Mouse (Mus musculus) layer of hippocampus, adult 9-11 months (tissue): ENCODE data around the gene Gm20388.

Source experiments
- DNase-seq: peaks from one replicate; pipeline ENCODE4 v3.0.0; 2022

Gm20388 gene

DNA sequence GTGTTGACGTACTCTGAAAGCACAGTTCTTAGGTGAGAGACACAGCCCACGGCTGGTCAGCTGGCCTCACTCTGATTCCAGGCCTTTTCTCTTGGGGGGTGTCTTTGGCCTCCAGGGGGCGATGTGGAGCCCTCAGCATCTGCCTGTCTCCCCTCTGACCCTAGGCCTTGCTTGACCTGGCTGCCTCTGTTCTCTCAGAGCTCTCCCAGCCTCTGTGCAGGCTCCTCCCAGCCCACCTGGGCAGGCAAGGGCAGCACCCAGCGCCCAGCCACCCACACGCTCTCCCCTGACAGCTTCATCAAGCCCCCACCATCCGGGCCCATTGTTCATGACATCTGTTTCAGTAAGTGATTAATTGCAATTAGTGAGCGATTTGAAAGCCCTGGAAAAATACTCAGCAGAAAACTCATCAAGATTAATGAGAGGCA lies 494.0 kb downstream of the Gm20388 start:
- no peak for DNase-seq

DNA sequence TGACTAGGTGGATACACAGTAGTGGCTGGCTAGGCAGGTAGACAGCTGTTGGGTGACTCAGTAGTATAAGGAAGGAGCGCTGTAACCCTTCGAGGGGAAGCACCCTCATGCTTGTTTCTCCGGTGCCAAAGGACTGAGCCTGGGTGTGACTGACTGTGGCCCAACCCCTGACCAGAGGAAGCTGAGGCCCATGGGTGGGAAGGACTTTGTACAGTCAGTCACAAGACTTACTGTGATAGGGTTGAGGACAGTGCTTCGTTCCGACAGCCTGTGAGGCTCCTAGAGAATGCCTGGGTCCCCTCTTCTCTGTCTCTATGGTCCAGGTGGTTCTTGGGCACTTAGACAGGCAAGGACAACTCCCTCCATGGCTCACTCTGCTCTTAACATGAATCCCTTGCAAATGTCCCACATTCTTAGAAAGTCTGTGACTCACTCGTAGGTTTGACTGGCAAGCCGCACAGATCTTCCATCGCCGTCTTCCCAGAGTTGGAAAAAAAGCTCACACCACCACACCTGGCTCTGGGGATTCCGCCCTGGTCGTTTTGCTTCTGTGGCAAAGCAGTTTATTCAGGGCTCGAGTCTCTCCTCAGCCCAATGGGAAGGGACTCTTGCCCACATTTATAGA lies 495.5 kb downstream of the Gm20388 start:
- no peak for DNase-seq

DNA sequence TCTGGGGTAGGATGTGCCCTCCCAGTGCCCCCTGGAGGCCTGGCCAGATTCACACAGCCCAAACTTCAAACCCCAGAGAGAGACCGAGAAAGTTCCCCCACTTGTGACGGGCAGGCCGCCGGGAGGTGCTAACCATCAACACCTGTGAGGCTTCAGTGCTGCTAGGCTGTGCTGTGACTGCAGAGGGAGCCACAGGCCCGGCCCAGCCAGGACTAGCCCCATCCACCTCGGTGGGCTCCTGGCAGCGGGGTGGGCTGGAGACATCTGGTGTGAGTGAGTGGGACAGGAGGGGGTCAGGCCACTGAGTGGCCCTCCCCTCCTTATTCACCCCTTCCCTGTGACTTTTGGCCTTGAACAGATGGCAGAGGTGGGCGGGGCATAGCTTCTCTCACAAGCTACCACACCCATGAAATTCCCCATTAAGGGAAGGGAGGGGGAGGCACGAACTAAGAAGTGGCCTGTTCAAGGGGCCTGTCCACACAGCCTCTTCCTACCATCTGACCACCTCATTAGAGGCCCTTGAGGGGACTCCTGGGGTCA lies 497.1 kb downstream of the Gm20388 start:
- no peak for DNase-seq

DNA sequence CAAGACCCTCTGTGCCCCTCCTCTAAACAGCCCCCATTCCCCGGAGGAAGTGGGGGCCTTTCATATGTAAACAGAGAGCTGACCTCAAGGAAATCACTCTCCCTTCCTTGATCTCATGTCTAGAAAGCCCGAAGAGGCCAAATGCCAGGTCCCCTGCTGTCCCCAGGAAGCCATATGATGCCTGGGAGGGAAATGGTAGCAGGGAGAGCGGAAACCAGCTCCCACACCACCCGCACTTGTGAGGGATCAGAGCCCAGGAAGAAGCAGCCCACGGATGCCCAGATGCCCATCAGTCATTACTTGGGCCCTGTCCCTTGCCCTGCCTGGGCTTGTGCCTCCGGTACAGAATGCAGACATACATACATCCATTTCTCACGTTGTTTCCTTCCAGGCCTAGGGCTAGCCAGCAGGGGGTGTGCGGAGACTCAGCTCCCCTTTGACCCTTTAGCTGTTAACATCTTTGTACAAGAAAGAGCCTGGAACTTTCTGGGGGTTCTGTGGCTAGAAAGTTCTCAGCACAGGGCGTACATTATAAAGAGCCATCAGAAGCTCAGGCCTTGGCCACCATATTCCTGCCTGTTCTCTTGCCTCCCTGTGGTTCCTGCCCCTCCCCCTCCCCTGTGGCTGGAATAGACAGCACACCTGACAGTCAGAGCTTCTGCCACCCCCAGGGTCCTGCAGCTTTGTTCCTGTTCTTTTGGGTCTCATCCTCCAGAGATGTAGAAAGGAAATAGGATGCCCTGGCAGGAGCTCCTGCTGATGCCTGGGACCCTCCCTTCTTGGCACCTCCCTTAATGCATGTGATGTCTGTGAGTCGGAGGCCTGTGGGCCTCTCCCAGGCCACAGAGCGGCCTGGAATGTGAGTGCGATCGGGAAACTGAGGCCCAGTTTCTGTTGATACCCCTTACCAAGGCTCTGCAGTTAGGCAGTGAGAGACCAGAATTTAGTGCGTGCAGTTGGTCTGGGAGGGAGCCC lies 497.9 kb downstream of the Gm20388 start:
- no peak for DNase-seq

DNA sequence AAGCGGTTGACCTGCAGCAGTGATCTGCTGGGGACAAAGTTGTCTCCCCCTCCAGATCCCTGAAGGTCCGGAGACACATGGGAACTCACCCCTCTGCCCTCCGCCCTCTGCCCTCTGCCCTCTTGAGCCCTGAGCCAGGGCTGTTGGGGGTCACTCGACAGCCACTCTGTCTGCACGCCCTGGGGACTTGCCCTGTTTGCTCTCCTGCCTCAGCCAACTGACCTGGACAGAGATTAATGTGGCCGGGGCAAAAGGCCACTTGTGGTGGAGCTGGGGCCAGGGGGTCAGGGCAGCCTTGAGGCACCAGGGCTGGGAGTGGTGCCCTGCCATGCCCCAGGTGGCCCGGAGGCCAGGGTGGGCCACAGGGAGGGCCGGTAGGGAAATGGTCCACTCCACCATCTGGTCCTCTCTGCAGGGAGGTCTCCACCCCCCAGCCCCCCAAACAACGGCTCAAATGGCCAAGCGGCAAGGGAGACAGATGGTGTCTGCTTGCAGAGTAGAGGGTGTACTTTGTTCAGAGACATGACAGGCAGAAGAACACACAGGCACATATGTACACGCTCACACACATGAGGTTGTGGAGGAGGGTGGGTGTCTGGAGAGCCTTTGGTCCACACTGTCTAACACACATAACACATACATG lies 498.9 kb downstream of the Gm20388 start:
- no peak for DNase-seq

DNA sequence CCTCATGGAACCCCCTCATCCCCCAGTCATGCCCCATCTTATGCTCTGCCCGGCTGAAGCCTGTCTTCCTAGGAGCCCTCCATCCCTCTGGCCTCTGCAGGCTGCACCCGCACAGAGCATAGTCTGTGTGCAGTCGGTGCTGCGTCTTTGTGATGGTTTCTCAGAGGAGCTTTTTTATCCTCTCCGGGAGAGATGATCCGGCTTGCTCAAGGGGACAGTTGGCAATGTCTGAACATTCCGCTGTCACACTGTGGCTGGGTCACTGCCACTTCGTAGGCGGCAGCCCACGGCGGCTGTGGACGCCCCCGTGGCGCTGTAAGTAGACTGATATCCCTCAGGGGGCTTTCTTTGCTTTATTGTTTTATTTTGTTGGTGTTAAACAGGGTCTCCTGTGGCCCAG lies 500.4 kb downstream of the Gm20388 start:
- DNase-seq = no peak

DNA sequence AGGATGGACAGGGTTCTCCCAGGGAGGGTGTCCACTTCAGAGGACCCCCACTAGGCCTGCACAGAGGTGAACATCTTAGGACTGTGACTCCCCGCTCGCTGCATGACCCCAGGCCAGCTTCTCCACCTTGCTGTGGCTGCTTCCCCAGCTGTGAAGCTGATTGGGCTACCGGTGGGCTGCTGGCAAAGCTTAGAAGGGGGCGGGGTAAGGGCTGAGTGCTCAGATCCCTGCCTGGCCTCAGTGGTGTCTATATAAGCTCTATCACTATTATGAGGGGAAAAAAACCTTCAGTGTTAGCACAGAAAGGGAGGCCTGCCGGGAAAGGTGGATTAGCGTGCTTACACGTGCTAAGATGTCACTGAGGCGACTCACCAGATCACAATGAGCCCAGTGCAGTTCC lies 501.2 kb downstream of the Gm20388 start:
- no peak for DNase-seq

DNA sequence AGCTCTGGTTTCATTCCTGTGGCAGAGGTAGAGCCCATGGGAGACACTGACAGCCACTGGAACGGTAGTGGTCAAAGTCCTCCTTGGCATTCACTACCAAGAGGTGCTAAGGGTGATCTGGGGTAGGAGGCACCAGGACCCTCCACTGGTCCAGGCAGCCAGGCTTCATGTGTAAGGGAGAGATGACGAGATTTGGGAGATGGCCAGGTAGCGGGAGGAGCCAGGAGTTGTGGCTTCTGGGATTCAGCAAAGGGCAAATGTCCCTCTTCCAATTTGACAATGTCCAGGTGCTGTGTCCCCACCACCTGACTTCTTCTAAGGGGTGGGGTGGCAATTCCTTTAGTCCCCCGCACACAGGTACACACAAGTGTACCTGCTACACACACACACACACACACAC lies 501.7 kb downstream of the Gm20388 start:
- DNase-seq = no peak

DNA sequence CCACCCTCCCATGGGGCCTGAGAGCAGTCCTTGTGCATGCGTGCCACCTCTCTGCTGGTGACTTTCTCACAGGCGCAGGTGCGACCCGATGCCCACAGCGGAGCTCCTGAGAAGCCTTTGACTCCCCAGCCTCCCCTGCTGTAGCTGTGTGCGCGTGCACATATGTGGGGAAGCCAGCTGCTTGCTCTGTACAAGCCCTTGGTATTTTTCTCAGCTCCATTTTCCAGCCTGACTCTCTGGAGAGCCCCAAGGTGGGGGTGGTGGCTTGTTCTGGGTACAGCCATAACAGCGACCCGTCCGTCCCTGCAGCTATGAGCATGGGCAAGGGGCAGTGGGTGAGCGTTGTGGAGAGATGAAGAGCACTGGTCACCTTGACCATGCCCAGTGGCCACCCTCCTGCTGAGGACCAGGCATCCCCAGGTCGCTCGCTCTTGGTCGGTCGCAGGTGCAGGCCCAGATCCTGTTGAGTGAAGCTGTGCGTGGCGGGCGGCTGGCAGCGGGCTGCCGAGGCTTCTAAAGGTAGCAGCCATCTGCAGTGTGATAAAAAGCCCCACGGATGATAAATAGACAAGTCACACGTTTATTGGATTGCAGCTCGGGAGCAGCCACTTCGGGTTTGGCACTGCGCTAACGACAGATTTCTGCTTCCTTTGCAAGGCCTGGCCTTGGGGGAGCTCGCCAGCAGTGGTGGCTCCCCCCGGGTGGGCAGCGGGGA lies 502.4 kb downstream of the Gm20388 start:
- peak; percentile 74 for DNase-seq

DNA sequence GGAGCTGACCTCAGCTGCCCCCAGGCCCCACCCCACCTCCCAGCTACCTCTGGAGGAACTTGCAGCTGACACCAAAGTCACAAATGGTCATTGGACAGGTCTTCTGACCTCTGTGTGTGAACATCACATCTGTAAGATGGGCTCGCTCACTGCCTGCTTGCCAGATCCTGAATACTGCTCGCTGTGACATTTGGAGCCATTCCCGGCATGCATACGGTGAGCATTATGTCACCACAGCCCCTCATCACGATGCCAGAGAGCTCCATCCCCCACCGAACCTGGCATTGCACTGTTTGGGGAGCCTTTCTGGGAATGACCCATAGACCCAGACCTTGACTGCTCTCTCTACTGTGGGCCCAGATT lies 503.0 kb downstream of the Gm20388 start:
- no peak for DNase-seq

DNA sequence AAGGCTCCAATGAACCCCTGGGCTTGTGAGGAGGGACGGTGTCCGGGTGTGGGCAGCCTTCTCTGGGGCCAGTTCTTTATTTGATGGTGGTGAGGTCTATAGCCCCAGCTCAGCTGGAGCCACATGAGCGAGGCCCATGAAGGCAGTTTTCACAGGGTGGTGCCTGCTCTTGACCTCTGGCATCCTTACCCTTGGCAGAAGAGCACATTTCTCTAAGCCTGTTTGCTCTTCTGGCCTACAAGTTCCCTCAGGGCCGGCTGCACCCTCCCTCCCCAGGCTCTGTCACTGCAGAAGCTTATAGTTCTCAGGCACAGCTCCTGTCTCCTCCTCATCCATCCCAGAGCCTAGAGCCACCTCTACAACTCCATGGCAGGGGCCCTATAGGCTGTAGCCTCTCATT lies 503.6 kb downstream of the Gm20388 start:
- DNase-seq = no peak

DNA sequence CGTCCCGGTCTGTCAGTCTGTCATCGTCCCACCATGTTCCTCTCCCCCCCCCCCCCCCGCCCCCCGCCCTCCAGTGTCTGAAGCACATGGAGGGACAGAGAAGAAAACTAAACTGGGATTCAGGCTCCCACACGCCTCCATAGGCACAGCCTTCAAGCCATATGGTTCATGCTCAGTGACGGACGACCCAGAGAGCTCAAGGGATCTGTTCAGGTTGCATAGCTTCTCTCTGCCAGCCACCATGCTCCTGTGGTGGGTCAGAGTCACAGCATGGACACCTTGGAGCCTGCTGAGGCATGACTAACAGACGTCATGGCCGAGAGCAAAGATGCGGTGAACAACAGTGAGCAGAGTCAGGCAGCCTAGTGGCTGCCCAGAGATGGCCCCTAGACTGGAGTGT lies 504.8 kb downstream of the Gm20388 start:
- DNase-seq = no peak

DNA sequence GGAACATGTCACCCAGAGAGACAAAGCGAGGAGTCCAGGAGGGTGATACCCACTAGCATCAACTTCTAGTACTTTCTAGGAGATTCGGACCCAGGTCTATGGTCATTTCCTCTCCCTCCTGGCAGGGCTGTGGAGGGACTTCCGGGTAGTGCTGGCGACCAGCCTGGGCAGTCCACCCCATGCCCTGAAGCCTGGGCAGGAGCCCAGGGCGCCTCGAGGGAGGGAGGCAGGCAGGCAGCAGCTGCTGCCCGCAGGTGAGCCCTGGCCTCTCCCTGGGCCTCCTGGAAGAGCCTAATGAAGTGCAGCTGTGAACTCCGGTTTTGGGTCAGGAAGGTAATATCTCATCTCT lies 505.5 kb downstream of the Gm20388 start:
- no peak for DNase-seq

DNA sequence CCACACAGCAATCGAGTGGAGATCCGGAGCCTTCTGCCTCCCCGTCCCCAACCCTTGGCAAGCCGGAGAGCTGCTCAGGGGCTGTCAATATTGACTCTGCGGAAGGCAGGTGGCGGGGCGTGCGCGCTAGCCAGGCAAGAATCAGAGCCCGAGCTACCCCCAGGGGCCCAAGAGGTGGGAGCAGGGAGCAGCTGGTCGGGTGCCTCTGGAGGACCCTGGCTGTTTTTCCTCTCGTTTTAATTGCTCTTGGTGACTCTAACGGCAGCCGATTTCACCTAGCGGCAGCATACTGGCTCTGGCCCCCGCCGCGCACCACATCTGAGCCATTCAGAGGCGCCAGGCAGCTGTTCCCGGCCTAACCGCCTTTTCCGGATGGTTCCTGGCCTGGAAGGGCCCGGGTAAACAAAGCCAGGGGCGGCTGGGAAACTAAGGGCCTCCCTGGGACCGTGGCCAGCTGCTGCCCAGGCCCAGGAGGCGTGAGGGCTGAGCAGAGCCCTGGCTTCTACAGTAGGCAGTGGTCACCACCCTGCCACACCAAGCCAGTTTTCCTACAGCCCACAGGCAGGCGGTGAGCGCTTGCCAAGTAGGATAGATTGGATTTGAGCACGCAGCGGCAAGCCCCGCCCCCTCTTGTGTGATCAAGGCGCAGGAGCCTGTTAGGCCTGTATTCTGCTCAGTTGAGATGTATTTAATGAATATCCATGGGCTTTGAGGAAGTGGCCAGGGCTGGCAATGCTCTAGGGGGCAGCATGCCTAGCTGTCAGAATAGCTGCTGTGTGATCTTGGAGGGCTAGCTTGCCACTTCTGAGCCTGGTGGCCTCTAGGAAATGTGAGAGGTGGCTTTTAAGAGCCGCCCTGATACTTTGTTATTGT lies 506.1 kb downstream of the Gm20388 start:
- DNase-seq = peak; percentile 75

DNA sequence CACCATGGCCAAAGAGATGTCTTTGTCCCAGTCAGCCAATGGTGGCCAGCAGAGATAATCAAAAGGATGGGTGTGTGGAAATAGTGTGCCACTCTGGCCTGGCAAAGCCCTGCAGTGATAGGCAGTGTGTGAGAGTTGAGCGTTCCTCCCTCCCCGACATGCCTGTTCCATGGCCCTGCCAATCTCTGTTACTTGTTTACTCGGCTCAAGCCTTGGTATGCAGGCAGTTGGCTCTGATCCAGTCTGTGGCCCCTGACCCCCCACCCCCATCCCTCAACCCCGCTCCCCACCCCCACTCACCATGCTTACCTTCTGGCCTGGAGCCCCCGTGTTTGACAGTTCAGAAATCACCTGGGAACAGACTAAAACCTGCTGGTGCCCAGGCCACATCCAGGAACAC lies 507.5 kb downstream of the Gm20388 start:
- DNase-seq = no peak

DNA sequence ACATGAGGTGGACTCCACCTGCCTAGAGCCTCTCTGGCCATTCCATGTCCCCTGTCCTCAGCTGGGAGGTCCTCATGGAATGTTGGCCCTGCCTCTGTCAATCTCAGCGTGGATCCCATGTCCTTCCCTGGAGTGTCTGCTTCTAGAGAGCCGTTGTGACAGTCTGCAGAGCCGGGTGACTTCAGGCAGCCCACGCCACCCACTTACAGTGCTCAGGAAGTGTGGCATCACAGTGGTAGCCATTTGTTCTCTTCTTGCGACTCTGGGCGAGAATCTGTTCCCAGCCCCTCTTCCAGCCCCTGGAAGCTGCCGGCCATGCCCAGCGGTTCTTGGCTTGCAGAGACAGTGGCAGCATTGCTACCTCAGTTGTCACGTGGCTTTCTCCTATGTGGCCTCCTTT lies 509.0 kb downstream of the Gm20388 start:
- no peak for DNase-seq

DNA sequence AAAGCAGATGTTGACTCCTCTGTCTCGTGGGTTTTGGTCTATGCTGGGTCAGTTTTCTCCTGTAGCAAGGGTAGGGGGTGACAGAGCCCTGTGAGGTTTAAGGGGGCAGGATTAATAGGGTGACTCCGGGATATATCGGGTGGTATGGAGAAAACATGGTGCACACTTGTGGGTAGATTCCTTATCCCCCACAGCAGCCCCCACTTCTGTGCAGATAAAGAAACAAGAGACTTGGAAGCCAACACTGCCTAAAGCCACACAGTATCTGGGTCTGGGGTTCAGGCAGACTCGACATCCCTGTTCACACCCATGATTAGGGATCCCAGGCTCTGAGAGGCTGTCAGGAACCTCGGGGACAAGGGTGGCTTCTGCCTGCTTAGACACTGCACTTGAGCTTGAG lies 509.6 kb downstream of the Gm20388 start:
- no peak for DNase-seq

DNA sequence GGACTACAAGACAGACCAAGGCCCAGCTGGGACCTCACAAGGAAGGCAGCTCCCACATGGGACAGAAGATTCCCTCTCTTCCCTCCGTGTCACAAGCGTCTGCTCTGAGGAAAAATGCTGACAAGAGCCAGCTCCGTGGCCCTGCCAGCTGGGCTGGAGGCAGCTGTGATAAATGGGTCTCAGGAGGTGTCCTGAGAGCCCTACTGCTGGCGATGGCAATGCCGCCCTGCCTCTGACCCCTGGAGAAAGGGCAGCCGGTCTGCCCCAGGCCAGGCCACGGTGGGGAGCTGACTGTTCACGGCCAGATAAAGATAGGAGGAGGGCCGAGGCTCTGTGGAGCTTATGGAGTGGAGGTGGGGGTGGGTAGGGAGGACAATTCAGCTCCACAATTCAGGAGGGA lies 511.0 kb downstream of the Gm20388 start:
- no peak for DNase-seq

DNA sequence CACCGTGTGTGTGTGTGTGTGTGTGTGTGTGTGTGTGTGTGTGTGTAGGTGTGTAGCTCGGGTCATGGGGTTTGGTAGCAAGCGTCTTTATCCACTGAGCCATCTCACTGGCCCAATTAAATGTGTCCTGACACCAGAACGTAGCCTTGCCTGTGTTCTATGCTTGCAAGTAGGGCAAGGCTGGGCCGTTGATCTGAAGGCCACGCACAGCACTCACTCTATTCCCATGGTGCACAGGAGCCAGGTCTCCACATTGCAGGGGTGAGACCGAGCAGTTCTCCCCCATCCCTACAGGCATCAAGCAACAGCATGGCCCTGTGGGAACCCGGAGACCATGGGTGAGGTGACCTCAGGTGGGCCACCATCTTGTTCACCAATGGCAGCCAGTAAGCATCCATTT lies 511.6 kb downstream of the Gm20388 start:
- DNase-seq = no peak

DNA sequence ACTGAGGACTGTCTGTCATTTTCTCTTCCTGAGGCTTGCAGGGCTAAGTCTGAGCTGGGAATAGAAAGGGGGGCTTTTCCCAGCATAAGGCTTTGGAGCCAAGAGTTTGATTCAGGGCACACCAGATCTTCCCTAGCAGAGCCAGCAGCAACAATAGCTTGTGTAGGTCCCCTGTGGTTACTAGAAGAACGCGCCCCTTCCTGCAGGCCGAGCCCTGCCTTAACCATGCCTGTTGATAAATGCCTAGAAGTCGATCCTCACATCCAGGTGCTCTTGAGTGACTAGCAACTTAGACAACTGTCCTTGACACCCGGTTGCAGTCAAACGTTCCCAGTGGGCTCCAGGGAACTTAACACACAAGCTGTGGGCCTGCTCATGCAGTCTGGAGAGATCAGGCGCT lies 512.9 kb downstream of the Gm20388 start:
- DNase-seq = no peak

DNA sequence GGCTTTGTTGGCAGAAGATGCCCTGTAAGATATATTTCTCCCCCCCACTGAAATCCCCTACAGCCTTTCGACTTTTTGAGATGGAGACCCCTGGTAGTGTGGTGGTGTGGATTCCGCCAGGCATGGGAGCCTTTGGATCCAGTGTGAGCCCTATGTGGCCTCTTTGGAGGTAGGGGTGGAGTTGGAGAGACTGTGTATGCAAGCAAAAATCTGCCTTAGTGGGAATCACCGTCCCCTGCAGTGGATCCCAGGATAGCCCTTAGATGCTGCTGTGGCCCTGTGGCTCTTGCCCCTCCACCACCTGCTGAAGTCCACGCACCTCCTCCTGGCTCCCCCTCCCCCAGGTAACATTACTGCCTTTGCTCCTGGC lies 514.2 kb downstream of the Gm20388 start:
- DNase-seq = no peak
